Mouse (Mus musculus) bone marrow macrophage, adult 2 months (primary cell): ENCODE data around the gene Thumpd3. TPM values are rescaled to one million over a fixed set of nuclear protein-coding genes. Genes with fewer than 3 reads are reported as not detected.
A peak's percentile ranks its signal among the peaks of the same experiment; 100 is the strongest.

Experiments used
- H3K27ac ChIP-seq: 2 replicates; pipeline ENCODE4 v1.5.1; 2012; ENCODE audit warnings: low read depth, low read length; ENCODE audit not compliant: insufficient read depth
- H3K4me1 ChIP-seq: 2 replicates; pipeline ENCODE4 v1.6.1; 2012; ENCODE audit warnings: low read length; ENCODE audit not compliant: control insufficient read depth, insufficient read depth
- H3K4me3 ChIP-seq: 2 replicates; pipeline ENCODE4 v1.5.1; 2012; ENCODE audit warnings: mild to moderate bottlenecking, low read length, moderate library complexity; ENCODE audit not compliant: insufficient read depth
- CTCF ChIP-seq: IDR thresholded peaks from 2 replicates; pipeline ENCODE4 v1.5.1; 2012; ENCODE audit warnings: low read depth, mild to moderate bottlenecking, low read length, moderate library complexity
- POLR2A ChIP-seq: IDR thresholded peaks from 2 replicates; pipeline ENCODE4 v1.6.1; 2012; ENCODE audit warnings: mild to moderate bottlenecking, low read depth, low read length, borderline replicate concordance
- polyA plus RNA-seq: library from polyadenylated mRNA; stranded (reverse); fragments of >200 nt; gene quantifications from 2 replicates; pipeline ENCODE4 v1.2.4, GENCODE M21; 2012; ENCODE audit not compliant: missing spikeins, insufficient read depth, insufficient read length

Gene Thumpd3
- polyA plus RNA-seq, 1 experiment: 28.4 TPM

- Histone ChIP-seq H3K4me1 (peaks cover 9% of the 10 kb centered on the region), H3K4me3 (peak overlapping the region; percentile 44), H3K27ac (no peak overlapping the region)
- no peak for TF ChIP-seq CTCF
- no peak for TF ChIP-seq POLR2A
Observed at GRCm38 (mm10) chr6:113017500-113018047, 28.5 kb upstream of the Thumpd3 start.

- peaks cover 9% of the 10 kb centered on the region for H3K4me1 ChIP-seq
- TF ChIP-seq CTCF (no peak), POLR2A (no peak)
- H3K27ac ChIP-seq: no peak overlapping the region
- H3K4me3 ChIP-seq: no peak overlapping the region
Observed at GRCm38 (mm10) chr6:113018139-113018538, 27.9 kb upstream of the Thumpd3 start.

DNA sequence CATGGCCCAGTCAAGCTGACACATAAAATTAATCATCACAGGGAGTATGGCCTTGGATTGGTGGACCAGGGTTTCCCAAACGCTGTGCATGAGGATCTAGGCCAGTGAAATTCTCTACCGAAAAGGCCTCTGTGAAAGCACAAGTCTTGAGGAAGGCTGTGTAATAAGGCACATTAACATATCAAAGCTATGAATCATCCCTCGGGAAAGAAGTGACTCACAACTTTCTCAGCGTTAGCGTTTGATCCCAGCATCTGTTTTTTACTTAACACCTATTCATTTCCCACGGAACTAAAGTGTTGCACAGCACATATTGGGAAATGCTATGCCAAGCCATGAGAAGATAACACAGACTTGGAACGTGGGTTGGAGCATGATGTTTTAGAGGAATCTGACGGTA, 21.2 kb upstream of the Thumpd3 start:
- H3K4me1 ChIP-seq: peaks cover 5% of the 10 kb centered on the region; the same call in 1 of the 2 replicates
- TF ChIP-seq CTCF: no peak
- TF ChIP-seq POLR2A: no peak
- no peak overlapping the region for H3K27ac ChIP-seq
- H3K4me3 ChIP-seq: no peak overlapping the region

- Histone ChIP-seq H3K27ac (no peak overlapping the region), H3K4me3 (no peak overlapping the region), H3K4me1 (peaks cover 5% of the 10 kb centered on the region; the same call in 1 of the 2 replicates)
- no peak for TF ChIP-seq CTCF
- no peak for TF ChIP-seq POLR2A
Observed at GRCm38 (mm10) chr6:113025774-113026173, 20.3 kb upstream of the Thumpd3 start.

- H3K4me1 ChIP-seq: peaks cover 5% of the 10 kb centered on the region; the same call in 1 of the 2 replicates
- no peak overlapping the region for H3K27ac ChIP-seq
- TF ChIP-seq POLR2A: no peak
- H3K4me3 ChIP-seq: no peak overlapping the region
Observed at GRCm38 (mm10) chr6:113027446-113027845, 18.6 kb upstream of the Thumpd3 start.

- Histone ChIP-seq H3K4me3 (no peak overlapping the region), H3K4me1 (peaks cover 9% of the 10 kb centered on the region; the same call in 1 of the 2 replicates), H3K27ac (no peak overlapping the region)
- TF ChIP-seq CTCF (no peak), POLR2A (no peak)
Observed at GRCm38 (mm10) chr6:113029006-113029405, 17.0 kb upstream of the Thumpd3 start.

GRCm38 (mm10) chr6:113030553-113030952, 15.5 kb upstream of the Thumpd3 start:
- TF ChIP-seq POLR2A: no peak
- TF ChIP-seq CTCF: no peak
- Histone ChIP-seq H3K4me1 (peaks cover 13% of the 10 kb centered on the region), H3K4me3 (no peak overlapping the region), H3K27ac (no peak overlapping the region)

- TF ChIP-seq POLR2A: no peak
- TF ChIP-seq CTCF: no peak
- H3K4me1 ChIP-seq: peaks cover 15% of the 10 kb centered on the region
- H3K4me3 ChIP-seq: no peak overlapping the region
- no peak overlapping the region for H3K27ac ChIP-seq
Observed at GRCm38 (mm10) chr6:113030970-113031660, 14.9 kb upstream of the Thumpd3 start.

GRCm38 (mm10) chr6:113032121-113032520, 13.9 kb upstream of the Thumpd3 start:
- H3K4me3 ChIP-seq: no peak overlapping the region
- H3K27ac ChIP-seq: no peak overlapping the region
- no peak for TF ChIP-seq POLR2A
- H3K4me1 ChIP-seq: peaks cover 15% of the 10 kb centered on the region

GRCm38 (mm10) chr6:113033185-113033584, 12.8 kb upstream of the Thumpd3 start:
- TF ChIP-seq CTCF: no peak
- TF ChIP-seq POLR2A: no peak
- peaks cover 15% of the 10 kb centered on the region for H3K4me1 ChIP-seq
- H3K27ac ChIP-seq: no peak overlapping the region
- no peak overlapping the region for H3K4me3 ChIP-seq
